Mouse (Mus musculus) v-Abl transformed pro-B cells (cell line): ENCODE results near the gene Scgb2a2.

Experiments used
- in situ Hi-C, 2 experiments: fragments of 400-800 bp; cut with MboI; formaldehyde crosslinking; loops; one replicate each; pipeline ENCODE4 v1.15.1; 2025; ENCODE audit not compliant: unreplicated experiment in 2 of 2

The Scgb2a2 gene

GRCm38 (mm10) chr19:9847262-9847661 is at the start of gene Scgb2a2:
Gene Scgb2a2, plus strand, starts transcription at chr19:9847562.
- in situ Hi-C loops = loop anchor here (10.0 to 25.0 kb wide), 4 partner anchors 992 to 1285 kb away; partner anchors contain the start of gene Lrrn4cl (in 1 of the 2)

- in situ Hi-C loops = loop anchor here (25.0 kb wide), 2 partner anchors 1149 to 1274 kb away; no protein-coding TSS in a partner anchor
These were observed 10.6 kb upstream of the Scgb2a2 start for GRCm38 (mm10) chr19:9836581-9837340.

- in situ Hi-C loops = loop anchor here (25.0 kb wide), 2 partner anchors 1150 to 1275 kb away; no protein-coding TSS in a partner anchor
These were observed 10.0 kb upstream of the Scgb2a2 start for GRCm38 (mm10) chr19:9837341-9837715.

GRCm38 (mm10) chr19:9849368-9850075 is 2.2 kb downstream of the Scgb2a2 start:
- in situ Hi-C loops = loop anchor here (10.0 to 25.0 kb wide), 4 partner anchors 995 to 1287 kb away; partner anchors contain the start of gene Lrrn4cl (in 1 of the 2)

GRCm38 (mm10) chr19:9860821-9861220 is 13.5 kb downstream of the Scgb2a2 start:
- in situ Hi-C loops = loop anchor here in 1 of 2 experiments (25.0 kb wide), 1 partner anchor 1174 kb away; no protein-coding TSS in a partner anchor

GRCm38 (mm10) chr19:9864856-9865255 is 17.5 kb downstream of the Scgb2a2 start:
- in situ Hi-C loops = loop anchor here in 1 of 2 experiments (25.0 kb wide), 1 partner anchor 1178 kb away; no protein-coding TSS in a partner anchor

GRCm38 (mm10) chr19:9865466-9865865 is 18.1 kb downstream of the Scgb2a2 start:
- in situ Hi-C loops = loop anchor here in 1 of 2 experiments (25.0 kb wide), 1 partner anchor 1178 kb away; no protein-coding TSS in a partner anchor

- in situ Hi-C loops = no loop called here
These were observed 30.9 kb downstream of the Scgb2a2 start for GRCm38 (mm10) chr19:9878186-9878835.

- in situ Hi-C loops = no loop called here
These were observed 39.0 kb downstream of the Scgb2a2 start for GRCm38 (mm10) chr19:9886348-9886747.

- in situ Hi-C loops = no loop called here
These were observed 39.4 kb downstream of the Scgb2a2 start for GRCm38 (mm10) chr19:9886771-9887170.

GRCm38 (mm10) chr19:9896067-9896466 is 48.7 kb downstream of the Scgb2a2 start:
- in situ Hi-C loops = loop anchor here in 1 of 2 experiments (5.0 kb wide), 1 partner anchor 306 kb away; the partner anchor contains the start of genes Fen1 and Tmem258

GRCm38 (mm10) chr19:9898339-9899066 is 51.1 kb downstream of the Scgb2a2 start:
- in situ Hi-C loops = loop anchor here in 1 of 2 experiments (5.0 kb wide), 1 partner anchor 304 kb away; the partner anchor contains the start of genes Fen1 and Tmem258

- in situ Hi-C loops = loop anchor here in 1 of 2 experiments (5.0 kb wide), 1 partner anchor 303 kb away; the partner anchor contains the start of genes Fen1 and Tmem258
These were observed 51.9 kb downstream of the Scgb2a2 start, which contains the start of gene Incenp for GRCm38 (mm10) chr19:9899072-9899779. Gene Incenp, minus strand, starts transcription at chr19:9899551.

- in situ Hi-C loops = loop anchor here (5.0 to 25.0 kb wide), 2 partner anchors 303 to 563 kb away; partner anchors contain the start of genes Fen1 (in 1 of the 2), Lrrc10b (in 1 of the 2) and Tmem258 (in 1 of the 2)
These were observed 52.4 kb downstream of the Scgb2a2 start for GRCm38 (mm10) chr19:9899780-9900146.

GRCm38 (mm10) chr19:9900696-9901095 is 53.3 kb downstream of the Scgb2a2 start:
- in situ Hi-C loops = loop anchor here in 1 of 2 experiments (25.0 kb wide), 1 partner anchor 562 kb away; the partner anchor contains the start of gene Lrrc10b
